Mouse (Mus musculus): ENCODE data around the gene Nudt22. TPM values are rescaled to one million over a fixed set of nuclear protein-coding genes. Genes with fewer than 3 reads are reported as not detected.

Nudt22 gene
- 13.9 TPM for polyA plus RNA-seq (2014; fragmentation: Illumina TruSeq; extraction: RNeasy Lipid Tissue Mini Kit (QIAGEN cat#74804); ENCODE audit: insufficient read depth, low read depth, low replicate concordance)

DNA sequence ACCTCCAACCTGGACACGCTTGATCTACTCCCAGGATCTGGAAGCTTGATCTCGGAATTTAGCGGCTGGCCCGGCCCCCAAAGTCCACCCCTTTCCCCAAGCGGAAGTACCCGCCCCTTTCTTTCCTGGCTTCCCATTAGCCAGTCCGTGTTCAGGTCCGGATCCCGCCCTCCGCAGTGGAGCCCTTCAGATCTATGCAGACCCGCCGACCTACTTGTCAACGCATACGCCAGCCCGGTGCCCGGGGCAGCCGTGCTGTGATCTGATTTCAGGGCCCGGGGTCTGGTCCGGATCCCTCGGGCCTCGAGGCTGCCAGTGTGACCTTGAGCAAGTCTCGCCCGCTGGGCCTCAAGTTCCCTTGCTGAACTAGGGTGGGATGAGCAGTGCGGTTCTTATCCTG lies at the start of gene Nudt22, which contains the start of gene Trpt1:
Gene Nudt22 (minus strand): TSS at position 112 of the 400 bp plus-strand sequence.
Gene Trpt1 (plus strand): TSS at position 126 of the 400 bp plus-strand sequence.

DNA sequence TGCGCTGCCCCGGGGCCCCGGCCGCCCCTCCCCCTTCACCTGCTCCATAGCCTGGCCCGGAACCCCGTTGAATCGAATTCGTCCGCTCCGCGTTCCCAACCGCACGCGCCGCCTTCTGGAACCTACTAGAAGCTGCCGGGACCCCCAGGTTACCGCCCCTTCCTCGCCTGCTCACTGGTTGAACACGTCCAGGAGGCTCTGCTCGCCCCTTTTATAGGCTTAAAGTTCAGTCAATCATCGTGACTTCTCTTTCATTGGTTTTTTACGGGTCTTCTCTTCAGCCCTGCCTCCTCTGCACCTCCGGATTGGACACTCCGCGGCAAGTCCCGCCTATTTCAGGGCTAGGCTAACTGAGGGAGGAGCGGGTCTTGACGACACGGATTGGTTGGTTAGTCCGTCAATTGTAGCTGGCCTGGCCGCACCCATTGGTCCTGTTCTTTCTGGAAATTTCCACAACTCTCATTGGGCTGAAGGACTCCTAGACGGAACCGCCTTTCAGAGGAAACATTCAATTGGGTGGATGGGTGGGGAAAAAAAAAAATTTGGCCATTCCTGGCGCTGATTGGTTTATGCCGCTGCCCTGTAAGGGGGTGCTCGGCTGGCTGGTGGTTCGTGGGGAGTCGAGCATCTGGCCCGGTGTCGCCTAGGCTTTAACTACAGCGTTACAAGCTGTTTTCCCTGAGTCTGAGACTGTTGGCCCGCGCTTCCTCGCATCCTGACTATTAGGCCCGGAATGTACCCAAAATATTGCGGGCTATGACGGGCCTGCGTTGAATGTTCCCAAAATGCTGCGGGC lies 44.1 kb upstream of the Nudt22 start, which contains the start of gene Stip1:
Gene Stip1 (minus strand): TSS at position 127 of the 796 bp plus-strand sequence.

DNA sequence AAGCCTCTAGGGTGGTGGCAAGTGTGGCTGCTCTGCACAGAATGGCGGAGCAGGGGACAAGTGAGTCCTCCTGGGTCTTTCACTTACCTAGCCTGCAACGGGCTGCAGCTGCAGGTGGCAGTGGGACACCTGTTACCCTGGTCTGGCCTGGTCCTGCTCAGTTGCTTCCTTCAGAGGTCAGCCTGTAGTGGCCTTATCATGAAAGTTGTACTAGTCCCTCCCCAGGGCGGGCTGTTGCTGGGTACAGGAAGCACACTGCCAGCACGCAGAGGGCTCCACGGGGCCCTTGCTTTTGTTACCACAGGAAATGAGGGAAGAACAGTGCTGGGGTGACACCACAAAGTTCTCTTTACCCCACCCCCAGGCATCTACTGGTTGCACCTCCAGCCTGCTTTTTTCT lies 23.3 kb upstream of the Nudt22 start, which contains the start of gene Fermt3:
Gene Fermt3 (minus strand): TSS at position 279 of the 400 bp plus-strand sequence.

DNA sequence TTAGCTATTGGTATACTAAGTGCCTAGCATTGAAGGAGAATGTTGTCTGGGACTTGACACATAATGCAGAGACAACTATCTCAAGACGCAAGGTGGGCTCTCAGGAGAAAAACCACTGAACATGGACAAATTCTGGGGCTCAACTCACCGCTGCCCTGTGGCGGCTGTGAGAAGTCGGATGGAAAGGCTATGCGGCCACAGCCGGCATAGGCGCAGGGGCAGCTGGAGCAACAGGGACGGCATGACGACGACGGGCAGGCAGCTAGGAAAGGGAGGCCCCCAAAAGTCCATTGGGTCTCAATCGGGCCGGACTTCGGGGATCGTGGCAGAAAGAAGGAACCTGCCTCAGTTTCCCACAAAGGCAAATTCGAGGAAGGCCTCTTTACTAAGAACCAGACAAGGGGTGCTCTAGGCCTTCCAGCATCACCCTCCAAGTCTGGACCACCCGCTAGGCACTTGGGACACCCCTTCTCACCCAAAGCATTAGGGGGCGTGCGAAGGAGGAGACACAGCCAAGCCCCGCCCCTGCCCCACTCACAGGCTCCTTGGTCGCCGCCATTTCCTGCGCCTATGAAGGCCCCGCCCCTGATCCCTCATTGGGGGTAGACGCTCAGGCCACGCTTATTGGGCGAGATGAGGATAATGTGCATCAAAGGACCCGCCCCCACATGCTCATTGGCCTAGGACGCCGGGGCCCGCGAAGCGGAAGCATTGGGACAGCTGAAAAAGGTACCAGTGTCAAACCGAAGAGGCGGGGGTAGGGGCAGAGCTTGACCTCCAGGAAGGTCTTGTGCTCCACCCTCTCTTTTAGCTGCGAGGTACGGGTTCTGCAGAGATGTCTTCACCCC lies 3.7 kb downstream of the Nudt22 start, which contains the start of gene Dnajc4:
Gene Dnajc4 (minus strand): TSS at position 562 of the 848 bp plus-strand sequence.

DNA sequence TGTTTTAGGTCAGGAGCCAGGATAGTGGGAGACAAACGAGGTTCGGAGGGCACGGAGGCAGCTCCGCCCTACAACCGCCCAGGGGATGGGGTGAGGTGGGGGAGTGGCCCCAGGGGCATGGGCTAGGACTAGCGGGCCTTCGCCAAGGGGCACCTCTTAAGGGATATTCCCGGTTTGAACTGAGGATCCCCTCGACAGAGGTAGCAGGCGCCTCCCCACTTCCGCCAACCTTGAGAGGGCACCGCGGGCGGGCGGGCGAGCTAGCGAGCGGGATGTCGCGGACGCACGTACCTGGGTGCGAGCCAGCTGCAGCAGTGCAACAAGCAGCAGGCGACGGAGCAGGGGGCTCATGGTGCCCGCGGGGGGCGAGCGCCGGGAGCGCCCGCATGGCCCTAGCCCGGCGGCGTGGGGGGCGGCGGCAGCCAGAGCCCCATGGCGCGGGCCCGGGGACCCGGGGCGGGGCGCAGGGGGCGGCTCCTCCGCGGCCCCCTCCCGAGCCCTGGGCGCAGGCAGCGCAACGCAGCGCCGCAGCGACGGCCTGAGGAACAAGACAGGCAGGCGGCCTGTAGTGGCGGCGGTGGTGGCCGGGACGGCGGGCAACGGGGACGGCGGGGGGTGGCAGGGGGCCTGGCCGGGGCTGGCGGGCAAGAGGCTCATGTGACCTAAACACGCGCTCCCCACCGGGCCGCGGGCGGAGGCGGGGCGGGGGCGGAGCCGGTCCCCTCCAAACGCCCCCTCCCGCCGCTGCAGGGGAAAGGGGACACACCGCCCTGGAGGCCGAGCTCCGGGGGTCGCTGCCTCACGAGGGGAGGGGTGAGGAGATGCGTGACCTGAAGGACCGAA lies 8.6 kb downstream of the Nudt22 start, which contains the start of gene Vegfb:
Gene Vegfb (minus strand): TSS at position 591 of the 843 bp plus-strand sequence.

DNA sequence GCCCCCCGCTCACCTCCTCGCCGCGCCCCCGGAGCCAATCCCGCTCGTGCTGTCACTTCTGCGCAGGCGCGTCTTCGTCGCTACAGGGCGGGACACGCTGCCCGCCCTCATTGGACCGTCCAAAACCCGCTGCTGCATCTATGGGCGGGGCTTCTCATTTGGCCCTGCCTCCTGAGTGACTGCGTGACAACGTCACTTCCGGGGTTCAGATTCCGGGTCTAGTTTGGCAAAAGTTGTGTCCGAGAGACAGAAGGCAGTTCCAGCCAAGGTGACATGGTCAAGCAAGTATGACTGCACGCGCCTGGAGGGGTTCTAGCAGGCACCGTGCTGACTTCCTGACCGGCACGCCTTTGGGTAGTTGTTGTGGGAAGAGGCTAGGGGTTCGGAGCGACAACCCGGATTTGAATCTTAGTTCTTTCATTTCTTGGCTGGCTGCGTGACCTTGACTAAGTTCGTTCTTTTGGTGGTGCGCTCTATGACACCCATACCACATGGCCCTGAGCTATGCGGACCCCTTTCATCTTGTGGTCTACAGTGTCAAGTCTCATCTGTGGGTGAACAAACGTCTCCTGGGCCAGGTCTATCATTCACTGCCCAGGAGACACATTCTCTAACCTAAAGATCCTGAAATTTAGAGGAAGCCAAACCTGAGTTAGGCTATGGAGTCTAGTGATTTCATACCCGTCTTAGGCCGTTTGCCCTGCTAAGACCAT lies 15.4 kb downstream of the Nudt22 start, which contains the start of gene Fkbp2:
Gene Fkbp2 (minus strand): TSS at position 121 of the 713 bp plus-strand sequence.

DNA sequence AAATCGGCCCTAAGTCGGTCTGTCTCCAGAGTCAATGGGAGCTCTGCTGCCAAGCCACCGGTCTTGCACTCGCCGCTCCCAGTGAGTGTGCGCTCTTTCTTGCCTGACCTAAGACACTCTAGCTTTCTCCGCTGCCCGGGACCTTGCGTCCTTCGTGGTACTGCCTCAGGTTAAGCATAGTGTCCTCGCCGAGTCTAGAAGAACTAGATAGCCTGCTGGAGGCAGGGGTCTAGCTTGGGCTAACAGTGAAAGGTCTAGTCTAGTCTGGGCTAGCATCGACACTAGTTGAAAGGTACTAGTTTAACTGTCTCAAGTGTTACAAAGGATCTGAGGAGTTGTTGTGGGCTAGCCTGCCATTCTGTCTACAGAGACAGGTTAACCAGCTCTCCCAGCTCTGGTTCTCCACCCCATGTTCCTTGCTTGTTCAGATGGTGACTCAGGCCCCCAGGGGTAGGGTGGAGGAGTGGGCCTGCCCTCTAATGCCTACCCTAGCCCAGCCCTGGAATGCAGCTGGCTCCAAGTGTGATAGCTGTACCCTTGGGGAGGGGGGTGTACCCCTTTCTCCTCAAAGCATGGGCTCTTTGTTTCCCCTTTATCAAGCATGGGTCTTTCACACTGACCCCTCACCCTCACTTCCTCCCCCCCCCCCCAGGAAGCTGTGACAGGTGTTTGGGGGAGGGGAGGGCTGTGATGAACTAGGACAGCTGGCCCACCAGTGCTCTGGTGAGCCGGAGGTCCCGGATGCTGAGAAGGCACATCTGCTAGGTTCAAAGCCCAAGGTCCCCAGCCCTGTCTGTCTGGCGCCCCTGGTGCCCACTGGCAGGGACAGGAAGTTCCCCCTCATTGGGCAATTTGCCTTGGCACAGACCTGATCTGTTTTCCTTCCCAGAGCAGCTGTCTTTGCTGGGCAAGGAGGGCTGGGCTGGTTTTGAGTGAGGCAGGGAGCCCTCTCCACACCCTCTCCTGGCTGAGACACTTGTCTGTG lies 20.1 kb downstream of the Nudt22 start, which contains the start of gene Plcb3:
Gene Plcb3 (minus strand): TSS at position 934 of the 985 bp plus-strand sequence.

DNA sequence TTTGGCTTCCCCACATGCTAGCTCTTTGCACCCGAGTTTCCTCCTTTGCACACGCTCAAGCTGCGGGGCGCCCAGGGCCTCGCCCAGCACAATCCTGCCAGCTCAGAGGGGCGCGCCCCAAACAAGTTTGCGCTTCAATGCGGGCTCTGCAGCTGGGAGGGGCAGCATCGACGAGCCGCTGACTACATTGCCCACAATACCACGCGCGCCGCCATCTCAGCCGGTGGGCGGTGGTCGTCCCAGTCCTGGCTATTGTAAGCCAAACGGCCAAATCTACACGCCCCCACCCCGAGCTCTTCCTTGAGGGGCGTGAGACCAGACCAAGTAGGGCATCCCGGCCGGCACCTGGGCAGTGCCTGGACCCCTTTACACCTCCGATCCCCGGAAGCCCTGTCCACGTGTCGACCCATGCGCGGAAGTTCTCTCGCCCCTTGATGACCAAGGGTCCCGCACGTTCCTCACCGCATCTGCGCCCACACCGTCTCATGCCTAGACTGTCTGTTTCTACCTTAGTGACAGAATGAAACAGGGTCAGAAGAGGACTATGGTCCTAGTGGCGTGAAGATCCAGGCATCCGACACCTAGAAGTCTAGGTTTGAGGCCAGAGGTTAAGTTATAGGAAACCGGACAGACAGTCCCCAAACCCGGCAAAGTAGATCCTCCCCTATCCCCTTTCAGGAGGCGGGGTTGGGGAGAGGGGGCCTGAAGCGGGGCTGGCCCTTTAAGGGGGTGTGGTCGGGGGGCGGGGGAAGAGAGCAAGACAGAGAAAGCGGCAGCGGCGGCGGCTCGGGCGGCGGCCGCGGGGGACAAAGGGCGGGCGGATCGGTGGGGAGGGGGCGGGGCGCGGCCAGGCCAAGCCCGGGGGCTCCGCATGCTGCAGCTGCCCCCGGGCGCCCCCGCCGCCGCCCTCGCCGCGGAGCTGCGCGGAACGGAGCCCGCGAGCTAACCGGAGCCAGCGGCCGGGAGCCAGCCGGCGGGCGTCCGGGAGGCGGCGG lies 21.4 kb downstream of the Nudt22 start, which contains the start of gene Ppp1r14b:
Gene Ppp1r14b (plus strand): TSS at position 758 of the 995 bp plus-strand sequence.

Other genes with a start within 250 kb of the Nudt22 start
- gene Rps6ka4, start 155.5 kb downstream of the Nudt22 start, polyA plus RNA-seq (2014; fragmentation: Illumina TruSeq; extraction: RNeasy Lipid Tissue Mini Kit (QIAGEN cat#74804); ENCODE audit: insufficient read depth, low read depth, low replicate concordance): 16.7 TPM
- gene Ccdc88b, start 137.9 kb downstream of the Nudt22 start, polyA plus RNA-seq (2014; fragmentation: Illumina TruSeq; extraction: RNeasy Lipid Tissue Mini Kit (QIAGEN cat#74804); ENCODE audit: insufficient read depth, low read depth, low replicate concordance): 4.5 TPM
- gene Trmt112, start 86.4 kb downstream of the Nudt22 start, polyA plus RNA-seq (2014; fragmentation: Illumina TruSeq; extraction: RNeasy Lipid Tissue Mini Kit (QIAGEN cat#74804); ENCODE audit: insufficient read depth, low read depth, low replicate concordance): 74.6 TPM
- 254 TPM for gene Prdx5, start 86.0 kb downstream of the Nudt22 start, polyA plus RNA-seq (2014; fragmentation: Illumina TruSeq; extraction: RNeasy Lipid Tissue Mini Kit (QIAGEN cat#74804); ENCODE audit: insufficient read depth, low read depth, low replicate concordance)
- 24.6 TPM for gene Esrra, start 74.3 kb downstream of the Nudt22 start, polyA plus RNA-seq (2014; fragmentation: Illumina TruSeq; extraction: RNeasy Lipid Tissue Mini Kit (QIAGEN cat#74804); ENCODE audit: insufficient read depth, low read depth, low replicate concordance)
- 0.68 TPM for gene Catsperz, start 70.7 kb downstream of the Nudt22 start, polyA plus RNA-seq (2014; fragmentation: Illumina TruSeq; extraction: RNeasy Lipid Tissue Mini Kit (QIAGEN cat#74804); ENCODE audit: insufficient read depth, low read depth, low replicate concordance)
- gene Kcnk4, start 61.6 kb downstream of the Nudt22 start, polyA plus RNA-seq (2014; fragmentation: Illumina TruSeq; extraction: RNeasy Lipid Tissue Mini Kit (QIAGEN cat#74804); ENCODE audit: insufficient read depth, low read depth, low replicate concordance): not detected
- 59.7 TPM for gene Bad, start 54.3 kb downstream of the Nudt22 start, polyA plus RNA-seq (2014; fragmentation: Illumina TruSeq; extraction: RNeasy Lipid Tissue Mini Kit (QIAGEN cat#74804); ENCODE audit: insufficient read depth, low read depth, low replicate concordance)
- 34.1 TPM for gene Gpr137, start 53.6 kb downstream of the Nudt22 start, polyA plus RNA-seq (2014; fragmentation: Illumina TruSeq; extraction: RNeasy Lipid Tissue Mini Kit (QIAGEN cat#74804); ENCODE audit: insufficient read depth, low read depth, low replicate concordance)
- gene Ppp1r14b, start 21.1 kb downstream of the Nudt22 start, polyA plus RNA-seq (2014; fragmentation: Illumina TruSeq; extraction: RNeasy Lipid Tissue Mini Kit (QIAGEN cat#74804); ENCODE audit: insufficient read depth, low read depth, low replicate concordance): 61.9 TPM
- gene Plcb3, start 19.6 kb downstream of the Nudt22 start, polyA plus RNA-seq (2014; fragmentation: Illumina TruSeq; extraction: RNeasy Lipid Tissue Mini Kit (QIAGEN cat#74804); ENCODE audit: insufficient read depth, low read depth, low replicate concordance): 31.5 TPM
- gene Fkbp2, start 15.6 kb downstream of the Nudt22 start, polyA plus RNA-seq (2014; fragmentation: Illumina TruSeq; extraction: RNeasy Lipid Tissue Mini Kit (QIAGEN cat#74804); ENCODE audit: insufficient read depth, low read depth, low replicate concordance): 111 TPM
- gene Vegfb, start 8.5 kb downstream of the Nudt22 start, polyA plus RNA-seq (2014; fragmentation: Illumina TruSeq; extraction: RNeasy Lipid Tissue Mini Kit (QIAGEN cat#74804); ENCODE audit: insufficient read depth, low read depth, low replicate concordance): 24.8 TPM
- 24.8 TPM for gene Dnajc4, start 3.5 kb downstream of the Nudt22 start, polyA plus RNA-seq (2014; fragmentation: Illumina TruSeq; extraction: RNeasy Lipid Tissue Mini Kit (QIAGEN cat#74804); ENCODE audit: insufficient read depth, low read depth, low replicate concordance)
- 8.8 TPM for gene Trpt1, start within 50 bp of the Nudt22 start, polyA plus RNA-seq (2014; fragmentation: Illumina TruSeq; extraction: RNeasy Lipid Tissue Mini Kit (QIAGEN cat#74804); ENCODE audit: insufficient read depth, low read depth, low replicate concordance)
- gene Fermt3, start 23.4 kb upstream of the Nudt22 start, polyA plus RNA-seq (2014; fragmentation: Illumina TruSeq; extraction: RNeasy Lipid Tissue Mini Kit (QIAGEN cat#74804); ENCODE audit: insufficient read depth, low read depth, low replicate concordance): 17.2 TPM
- 69.0 TPM for gene Stip1, start 43.9 kb upstream of the Nudt22 start, polyA plus RNA-seq (2014; fragmentation: Illumina TruSeq; extraction: RNeasy Lipid Tissue Mini Kit (QIAGEN cat#74804); ENCODE audit: insufficient read depth, low read depth, low replicate concordance)
- 22.1 TPM for gene Macrod1, start 60.7 kb upstream of the Nudt22 start, polyA plus RNA-seq (2014; fragmentation: Illumina TruSeq; extraction: RNeasy Lipid Tissue Mini Kit (QIAGEN cat#74804); ENCODE audit: insufficient read depth, low read depth, low replicate concordance)
- gene Flrt1, start 109.6 kb upstream of the Nudt22 start, polyA plus RNA-seq (2014; fragmentation: Illumina TruSeq; extraction: RNeasy Lipid Tissue Mini Kit (QIAGEN cat#74804); ENCODE audit: insufficient read depth, low read depth, low replicate concordance): 0.06 TPM
- 39.3 TPM for gene Otub1, start 210.2 kb upstream of the Nudt22 start, polyA plus RNA-seq (2014; fragmentation: Illumina TruSeq; extraction: RNeasy Lipid Tissue Mini Kit (QIAGEN cat#74804); ENCODE audit: insufficient read depth, low read depth, low replicate concordance)
- 408 TPM for gene Cox8a, start 221.5 kb upstream of the Nudt22 start, polyA plus RNA-seq (2014; fragmentation: Illumina TruSeq; extraction: RNeasy Lipid Tissue Mini Kit (QIAGEN cat#74804); ENCODE audit: insufficient read depth, low read depth, low replicate concordance)
- gene Naa40, start 245.1 kb upstream of the Nudt22 start, polyA plus RNA-seq (2014; fragmentation: Illumina TruSeq; extraction: RNeasy Lipid Tissue Mini Kit (QIAGEN cat#74804); ENCODE audit: insufficient read depth, low read depth, low replicate concordance): 8.4 TPM

All from lung, adult 10 weeks (tissue).